Mouse (Mus musculus) thymus, adult 18-20 months (tissue): ENCODE results near the gene Pdcd1lg2.

Experiments
- DNase-seq, 2 experiments: peaks; one replicate each; pipeline ENCODE4 v3.0.0; 2022; ENCODE audit warnings: mixed read lengths in 2 of 2

Gene Pdcd1lg2

GRCm38 (mm10) chr19:29472946-29473345 lies 62.2 kb downstream of the Pdcd1lg2 start:
- no peak for DNase-seq

- DNase-seq: no peak
These were observed 64.1 kb downstream of the Pdcd1lg2 start for GRCm38 (mm10) chr19:29474803-29475202.

GRCm38 (mm10) chr19:29475210-29475620 lies 64.5 kb downstream of the Pdcd1lg2 start:
- no peak for DNase-seq

- DNase-seq: no peak
These were observed 67.9 kb downstream of the Pdcd1lg2 start for GRCm38 (mm10) chr19:29478598-29478997.

- DNase-seq: no peak
These were observed 70.9 kb downstream of the Pdcd1lg2 start for GRCm38 (mm10) chr19:29481578-29481977.

DNA sequence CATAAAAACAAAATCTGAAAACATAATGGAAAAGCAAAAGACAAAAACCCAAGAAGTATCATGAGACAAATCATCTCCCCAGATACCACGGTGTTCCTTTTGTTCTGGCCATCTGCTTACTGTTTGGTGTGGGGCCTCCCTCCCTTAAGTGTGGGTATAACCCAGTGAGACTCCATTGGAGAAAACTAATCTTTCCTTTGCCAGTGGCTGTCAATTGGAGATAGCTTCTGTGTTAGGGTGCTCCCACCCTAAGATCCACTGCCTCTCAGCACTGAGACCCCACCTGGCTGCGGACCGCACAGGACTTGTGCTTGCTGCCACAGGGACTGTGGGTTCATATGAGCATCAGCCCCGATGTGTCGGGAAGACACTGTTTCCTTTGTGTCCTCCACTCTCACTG lies 71.4 kb downstream of the Pdcd1lg2 start:
- no peak for DNase-seq

DNA sequence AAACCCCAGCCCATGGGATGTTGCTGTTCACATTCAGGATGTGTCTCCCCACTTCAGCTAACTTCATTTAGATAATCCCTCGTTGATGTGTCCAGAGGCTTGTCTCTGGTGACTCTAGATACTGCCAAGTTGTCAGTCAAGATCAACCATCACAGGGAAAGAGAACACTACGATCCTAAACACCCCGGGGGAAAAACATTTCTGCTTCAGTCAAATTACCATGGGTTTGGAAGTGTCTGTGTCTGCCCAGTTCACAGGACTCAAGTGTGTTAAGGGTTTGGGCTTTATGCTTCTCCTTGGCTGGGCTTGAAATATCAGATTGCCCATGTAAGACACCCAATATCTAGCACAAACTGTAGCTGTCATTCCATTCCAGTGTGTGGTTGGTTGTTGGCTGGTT lies 71.9 kb downstream of the Pdcd1lg2 start:
- DNase-seq: no peak

GRCm38 (mm10) chr19:29483386-29483785 lies 72.7 kb downstream of the Pdcd1lg2 start:
- no peak for DNase-seq

- no peak for DNase-seq
These were observed 73.8 kb downstream of the Pdcd1lg2 start for GRCm38 (mm10) chr19:29484537-29484936.

DNA sequence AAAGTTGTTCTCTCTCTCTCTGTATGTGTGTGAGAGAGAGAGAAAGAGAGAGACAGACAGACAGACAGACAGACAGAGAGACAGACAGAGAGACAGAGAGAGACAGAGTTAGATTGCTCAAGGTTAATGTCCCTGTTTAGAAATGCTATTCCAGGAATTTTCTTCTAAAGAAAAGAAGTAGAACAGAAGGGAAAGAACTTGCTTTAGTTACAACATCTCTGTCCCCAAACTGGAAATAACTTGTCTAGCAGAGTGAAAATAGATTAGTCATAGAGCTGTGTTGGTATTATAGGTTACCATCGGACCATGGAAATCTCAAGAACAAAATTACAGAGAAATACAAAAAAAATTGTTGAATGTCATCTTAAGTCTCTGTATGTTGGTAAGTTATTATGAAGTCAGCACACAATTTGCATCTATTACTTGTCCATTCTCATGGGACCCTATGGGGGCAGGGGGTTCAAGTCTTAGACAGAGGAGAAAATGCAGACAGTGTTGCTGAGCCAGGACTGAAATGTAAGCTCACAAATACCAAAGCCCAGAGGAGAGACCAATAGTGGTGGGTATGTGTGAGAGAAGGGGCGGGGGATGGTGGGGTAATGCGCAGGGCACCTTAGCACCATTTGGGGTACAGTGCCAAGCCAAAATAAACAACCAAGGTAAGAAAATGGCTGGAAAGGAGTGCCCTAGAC lies 74.7 kb downstream of the Pdcd1lg2 start:
- DNase-seq: no peak

- DNase-seq: no peak
These were observed 76.0 kb downstream of the Pdcd1lg2 start for GRCm38 (mm10) chr19:29486545-29487206.

DNA sequence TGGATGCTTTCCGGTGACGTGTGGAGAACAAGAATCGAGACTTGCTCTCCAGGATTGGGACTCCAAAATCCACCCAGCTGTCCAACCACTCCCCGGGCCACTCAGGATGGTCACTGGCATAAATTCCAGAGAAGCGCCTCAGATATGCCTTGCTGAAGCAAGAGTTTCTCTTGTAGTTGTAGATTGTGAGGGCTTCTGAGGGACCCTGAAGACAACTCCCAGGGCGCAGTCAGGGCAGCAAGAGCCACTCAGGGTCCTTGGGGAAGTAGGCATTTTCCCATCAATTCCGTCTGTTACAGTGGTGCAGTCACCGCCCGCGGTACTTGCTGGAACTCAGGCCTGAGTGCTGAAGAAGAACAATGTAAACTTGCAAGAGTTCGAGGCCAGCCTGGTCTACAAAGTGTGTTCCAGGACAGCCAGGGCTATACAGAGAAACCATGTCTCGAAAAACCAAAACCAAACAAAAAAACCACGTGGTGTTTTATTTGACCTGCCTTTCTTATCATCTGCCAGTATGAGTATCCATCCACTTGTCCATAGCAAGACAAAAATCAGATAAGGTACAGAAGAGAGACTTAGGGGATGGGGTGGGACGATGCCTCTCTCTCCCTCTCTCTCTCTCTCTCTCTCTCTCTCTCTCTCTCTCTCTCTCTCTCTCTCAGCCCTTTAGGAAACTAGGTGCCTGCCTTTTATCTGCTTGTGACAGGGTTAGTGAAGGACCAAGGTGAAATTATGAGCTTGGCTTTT lies 76.8 kb downstream of the Pdcd1lg2 start:
- DNase-seq: no peak

DNA sequence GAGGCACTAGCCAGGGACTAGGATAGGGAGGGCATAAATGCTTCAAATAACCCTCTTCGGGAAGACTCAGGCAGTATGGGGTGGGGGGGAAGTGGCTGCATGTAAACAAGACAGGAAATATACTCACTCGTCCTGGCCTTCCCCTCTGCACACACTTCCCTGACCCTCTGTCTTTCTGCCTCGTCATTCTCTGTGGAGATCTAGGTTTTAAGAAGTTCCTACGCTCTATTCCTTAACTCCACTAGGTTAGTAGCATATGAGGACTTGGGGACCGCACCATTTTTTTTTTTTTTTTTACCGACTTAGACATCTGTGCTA lies 77.3 kb downstream of the Pdcd1lg2 start:
- DNase-seq: no peak

DNA sequence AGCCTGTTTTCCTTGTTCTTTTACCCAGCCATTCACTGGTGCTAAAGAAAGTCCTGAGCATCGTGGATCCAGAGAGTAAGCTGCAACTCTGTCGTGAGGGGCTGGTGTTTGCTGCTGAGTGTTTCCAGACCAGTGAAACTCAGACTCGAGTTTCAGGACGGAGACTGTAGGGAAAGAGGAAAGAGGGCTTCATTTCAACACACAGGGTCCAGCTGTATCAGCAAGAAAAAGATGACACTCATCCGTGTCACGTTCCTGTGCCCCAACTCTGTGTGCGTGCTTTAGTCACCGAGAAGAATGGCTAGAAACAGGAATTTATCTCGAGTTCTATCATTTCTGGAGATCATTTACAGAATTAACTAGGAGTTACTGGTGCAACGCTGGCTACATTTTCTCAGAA lies 77.7 kb downstream of the Pdcd1lg2 start:
- no peak for DNase-seq

- DNase-seq: no peak
These were observed 79.1 kb downstream of the Pdcd1lg2 start for GRCm38 (mm10) chr19:29489785-29490284.

- DNase-seq: no peak
These were observed 80.7 kb downstream of the Pdcd1lg2 start for GRCm38 (mm10) chr19:29491467-29491866.

GRCm38 (mm10) chr19:29494454-29494853 lies 83.7 kb downstream of the Pdcd1lg2 start:
- DNase-seq: no peak

GRCm38 (mm10) chr19:29496001-29496597 lies 85.4 kb downstream of the Pdcd1lg2 start:
- DNase-seq: no peak

GRCm38 (mm10) chr19:29496786-29497557 lies 86.3 kb downstream of the Pdcd1lg2 start:
- DNase-seq: no peak

DNA sequence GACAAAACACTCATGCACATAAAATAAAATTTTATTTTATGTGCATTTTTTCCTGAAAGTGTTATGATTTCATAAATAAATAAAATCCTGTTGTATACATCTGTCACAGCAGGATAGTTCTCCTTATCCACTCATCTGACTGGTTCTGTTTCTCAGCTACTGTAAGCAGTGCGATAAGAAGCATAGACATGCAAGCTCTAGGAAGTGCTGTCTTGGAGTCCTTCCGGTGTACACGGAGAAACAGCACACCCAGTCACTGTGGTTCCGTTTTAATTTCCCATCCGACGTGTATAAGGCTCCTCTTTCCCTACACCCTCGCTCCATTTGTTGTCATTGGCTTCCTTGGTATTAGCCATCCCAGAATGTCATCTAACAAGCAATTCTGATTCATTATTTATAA lies 87.2 kb downstream of the Pdcd1lg2 start:
- no peak for DNase-seq

- DNase-seq: no peak
These were observed 88.2 kb downstream of the Pdcd1lg2 start for GRCm38 (mm10) chr19:29498842-29499456.

GRCm38 (mm10) chr19:29500333-29500732 lies 89.6 kb downstream of the Pdcd1lg2 start:
- DNase-seq: no peak
